Mouse (Mus musculus): ENCODE measurements at regions not wholly inside any gene's neighbourhood (a gene's known extent, or its start where the extent isn't known, plus 50 kb on each side); places are given as distances from the start of the nearest gene placed in this dataset.

DNA sequence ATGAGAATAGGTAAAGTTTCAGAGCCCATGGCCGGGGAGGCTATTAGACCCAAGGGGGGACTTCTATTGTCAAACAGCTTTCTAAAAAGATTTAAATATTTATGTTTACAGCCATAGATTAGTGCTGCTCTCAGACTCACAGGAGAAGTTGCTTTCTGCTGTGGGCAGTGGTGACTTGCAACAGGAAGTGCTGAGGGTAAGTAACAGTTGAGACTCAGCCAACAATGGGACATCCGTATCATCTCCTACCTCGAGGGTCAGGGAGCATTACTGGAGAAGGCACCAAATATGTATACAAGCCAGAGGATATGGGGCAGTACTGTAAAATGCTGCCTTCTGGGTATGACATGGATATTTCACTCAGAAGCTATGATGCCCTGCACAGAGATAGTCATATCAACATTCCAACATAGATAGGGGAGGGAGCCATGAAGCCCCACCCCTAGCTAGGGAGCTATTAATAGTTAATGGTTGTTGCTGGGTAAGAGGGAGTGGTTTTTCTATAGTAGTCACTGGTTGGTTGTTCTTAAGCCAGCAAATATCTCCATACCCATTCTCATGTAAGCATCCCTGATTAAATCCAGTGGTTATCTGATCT lies 92.5 kb upstream of the Hs6st1 start:
- intact Hi-C loops (cut with DNase I), result no loop called here
- DNase-seq, result no peak
- H3K79me2 ChIP-seq (replicated peaks; ENCODE audit: control insufficient read depth, insufficient read depth, low read length), result no peaks in the 10 kb centered on the region
- peaks cover 4% of the 10 kb centered on the region for H3K4me1 ChIP-seq (ENCODE audit: control insufficient read depth, insufficient read depth, low read length)
- no peaks in the 10 kb centered on the region for H3K36me3 ChIP-seq (ENCODE audit: control insufficient read depth, insufficient read depth, low read length)
- H3K4me3 ChIP-seq, result no peak overlapping the region
- no peak overlapping the region for H3K27ac ChIP-seq
- 47% methylated on average over 3 of the region's 3 CpGs for WGBS
- no peaks in the 10 kb centered on the region for H3K27me3 ChIP-seq (ENCODE audit: control insufficient read depth, insufficient read depth, low read length)
- H3K9ac ChIP-seq (ENCODE audit: low read depth, low read length), result no peak overlapping the region
- TF ChIP-seq POLR2A (IDR thresholded peaks at IDR 0.05; ENCODE audit: insufficient read depth, low read depth, low read length), result no peak
- TF ChIP-seq CTCF (IDR thresholded peaks at IDR 0.05), result no peak
- no peak for TF ChIP-seq EP300 (IDR thresholded peaks at IDR 0.05; ENCODE audit: insufficient read depth, low read depth, low read length)

DNA sequence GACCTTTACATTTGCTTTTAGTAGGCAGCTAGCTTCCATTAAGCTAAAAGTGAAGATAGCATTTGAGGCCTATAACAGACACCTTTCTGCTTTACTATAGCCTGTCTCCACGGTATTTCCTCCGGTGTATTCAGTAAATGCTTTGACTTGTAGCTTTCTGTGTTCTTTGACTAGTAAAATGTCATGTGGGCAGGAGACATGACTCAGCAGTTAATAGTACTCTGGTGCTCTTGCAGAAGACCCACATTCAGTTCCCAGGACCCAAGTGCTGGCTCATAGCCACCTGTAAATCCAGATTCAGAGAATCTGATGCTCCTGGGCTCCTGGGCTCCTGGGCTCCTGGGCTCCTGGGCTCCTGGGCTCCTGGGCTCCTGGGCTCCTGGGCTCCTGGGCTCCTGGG lies 91.7 kb upstream of the Hs6st1 start:
- WGBS, result 85% methylated on average over 2 of the region's 2 CpGs
- H3K27ac ChIP-seq, result no peak overlapping the region
- TF ChIP-seq EP300 (IDR thresholded peaks at IDR 0.05; ENCODE audit: insufficient read depth, low read depth, low read length), result no peak
- no peak for TF ChIP-seq CTCF (IDR thresholded peaks at IDR 0.05)
- no peak for TF ChIP-seq POLR2A (IDR thresholded peaks at IDR 0.05; ENCODE audit: insufficient read depth, low read depth, low read length)

DNA sequence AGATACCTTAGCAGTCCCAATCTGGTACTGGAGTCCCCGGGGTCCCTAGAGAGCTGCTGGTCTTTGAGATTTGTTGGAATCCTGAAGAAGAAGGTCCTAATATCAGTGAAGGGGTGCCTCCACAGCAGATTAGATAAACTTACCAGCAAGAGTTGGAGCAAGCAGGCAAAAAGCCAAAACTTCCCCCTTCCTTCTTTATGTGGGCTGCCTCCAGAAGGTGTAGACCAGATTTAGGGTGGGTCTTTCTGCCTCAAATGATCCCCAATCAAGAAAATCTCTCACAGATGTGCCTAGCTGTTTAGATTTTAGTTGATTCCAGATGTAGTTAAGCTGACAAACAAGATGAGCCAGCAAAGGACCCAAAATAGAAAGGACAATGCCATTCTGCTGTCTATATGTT lies 90.1 kb upstream of the Hs6st1 start:
- Histone ChIP-seq H3K9ac (ENCODE audit: low read depth, low read length) (no peak overlapping the region), H3K79me2 (replicated peaks; ENCODE audit: control insufficient read depth, insufficient read depth, low read length) (no peaks in the 10 kb centered on the region), H3K27ac (no peak overlapping the region), H3K4me1 (ENCODE audit: control insufficient read depth, insufficient read depth, low read length) (peaks cover 4% of the 10 kb centered on the region), H3K36me3 (ENCODE audit: control insufficient read depth, insufficient read depth, low read length) (no peaks in the 10 kb centered on the region), H3K27me3 (ENCODE audit: control insufficient read depth, insufficient read depth, low read length) (no peaks in the 10 kb centered on the region), H3K4me3 (no peak overlapping the region)
- no peak for DNase-seq
- intact Hi-C loops (cut with DNase I), result no loop called here
- TF ChIP-seq CTCF (IDR thresholded peaks at IDR 0.05) (no peak), POLR2A (IDR thresholded peaks at IDR 0.05; ENCODE audit: insufficient read depth, low read depth, low read length) (no peak), EP300 (IDR thresholded peaks at IDR 0.05; ENCODE audit: insufficient read depth, low read depth, low read length) (no peak)
- 70% methylated on average over 1 of the region's 1 CpGs for WGBS

More for the DNA sequence above, 91.7 kb upstream of the Hs6st1 start:
- DNase-seq, result no peak
- Histone ChIP-seq H3K79me2 (replicated peaks; ENCODE audit: control insufficient read depth, insufficient read depth, low read length) (no peaks in the 10 kb centered on the region), H3K4me3 (no peak overlapping the region), H3K27me3 (ENCODE audit: control insufficient read depth, insufficient read depth, low read length) (no peaks in the 10 kb centered on the region), H3K9ac (ENCODE audit: low read depth, low read length) (no peak overlapping the region), H3K36me3 (ENCODE audit: control insufficient read depth, insufficient read depth, low read length) (no peaks in the 10 kb centered on the region), H3K4me1 (ENCODE audit: control insufficient read depth, insufficient read depth, low read length) (peaks cover 4% of the 10 kb centered on the region)
- intact Hi-C loops (cut with DNase I), result no loop called here

DNA sequence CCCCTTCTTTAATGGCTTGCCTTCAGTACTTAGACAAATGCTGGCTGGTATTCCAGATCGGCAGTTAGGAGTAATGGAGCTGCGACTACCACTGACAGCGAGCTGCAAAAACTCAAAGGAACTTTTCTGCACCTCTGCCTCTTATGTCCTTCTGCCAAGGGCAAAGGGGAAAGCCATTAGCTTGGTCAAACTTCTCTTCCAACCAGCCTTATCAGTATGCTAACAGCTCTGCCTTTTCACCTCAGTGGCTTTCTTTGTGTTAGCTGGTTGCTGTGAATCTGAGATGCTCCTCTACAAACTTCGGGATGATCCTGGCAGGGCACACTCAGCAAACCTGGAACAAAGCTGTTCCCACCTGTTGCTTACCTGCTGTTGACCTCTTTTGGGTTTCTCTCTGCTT lies 89.4 kb upstream of the Hs6st1 start:
- Histone ChIP-seq H3K27ac (no peak overlapping the region), H3K4me1 (ENCODE audit: control insufficient read depth, insufficient read depth, low read length) (peaks cover 1% of the 10 kb centered on the region; the same call in 1 of the 2 replicates), H3K36me3 (ENCODE audit: control insufficient read depth, insufficient read depth, low read length) (no peaks in the 10 kb centered on the region), H3K27me3 (ENCODE audit: control insufficient read depth, insufficient read depth, low read length) (no peaks in the 10 kb centered on the region), H3K79me2 (replicated peaks; ENCODE audit: control insufficient read depth, insufficient read depth, low read length) (no peaks in the 10 kb centered on the region), H3K4me3 (no peak overlapping the region), H3K9ac (ENCODE audit: low read depth, low read length) (no peak overlapping the region)
- no peak for DNase-seq
- 44% methylated on average over 4 of the region's 4 CpGs for WGBS
- intact Hi-C loops (cut with DNase I), result no loop called here
- TF ChIP-seq CTCF (IDR thresholded peaks at IDR 0.05) (no peak), EP300 (IDR thresholded peaks at IDR 0.05; ENCODE audit: insufficient read depth, low read depth, low read length) (no peak), POLR2A (IDR thresholded peaks at IDR 0.05; ENCODE audit: insufficient read depth, low read depth, low read length) (no peak)

DNA sequence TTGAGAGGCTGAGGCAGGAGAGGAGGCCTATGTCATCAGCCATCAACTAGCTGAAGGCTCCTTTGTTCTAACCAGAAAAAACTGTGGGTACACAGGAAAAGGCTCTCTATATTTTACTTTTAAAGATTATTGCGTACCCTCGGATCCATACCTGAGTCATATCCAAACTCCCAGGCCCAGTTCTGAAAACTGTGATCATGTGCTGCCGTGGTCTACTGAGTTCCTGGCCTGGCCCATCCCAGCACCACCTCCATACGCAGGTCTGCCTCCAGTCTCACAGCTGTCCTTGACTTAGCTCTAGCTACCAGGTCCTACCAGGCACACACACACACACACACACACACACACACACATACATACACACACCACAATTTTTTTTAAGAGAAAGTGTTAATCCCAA lies 87.0 kb upstream of the Hs6st1 start:
- H3K9ac ChIP-seq (ENCODE audit: low read depth, low read length), result no peak overlapping the region
- H3K4me3 ChIP-seq, result no peak overlapping the region
- no peaks in the 10 kb centered on the region for H3K79me2 ChIP-seq (replicated peaks; ENCODE audit: control insufficient read depth, insufficient read depth, low read length)
- intact Hi-C loops (cut with DNase I), result no loop called here
- no peaks in the 10 kb centered on the region for H3K36me3 ChIP-seq (ENCODE audit: control insufficient read depth, insufficient read depth, low read length)
- H3K27me3 ChIP-seq (ENCODE audit: control insufficient read depth, insufficient read depth, low read length), result no peaks in the 10 kb centered on the region
- TF ChIP-seq CTCF (IDR thresholded peaks at IDR 0.05), result no peak
- no peak for TF ChIP-seq POLR2A (IDR thresholded peaks at IDR 0.05; ENCODE audit: insufficient read depth, low read depth, low read length)
- no peak for TF ChIP-seq EP300 (IDR thresholded peaks at IDR 0.05; ENCODE audit: insufficient read depth, low read depth, low read length)
- no peaks in the 10 kb centered on the region for H3K4me1 ChIP-seq (ENCODE audit: control insufficient read depth, insufficient read depth, low read length)
- no peak overlapping the region for H3K27ac ChIP-seq
- no peak for DNase-seq
- WGBS, result 89% methylated on average over 4 of the region's 4 CpGs

DNA sequence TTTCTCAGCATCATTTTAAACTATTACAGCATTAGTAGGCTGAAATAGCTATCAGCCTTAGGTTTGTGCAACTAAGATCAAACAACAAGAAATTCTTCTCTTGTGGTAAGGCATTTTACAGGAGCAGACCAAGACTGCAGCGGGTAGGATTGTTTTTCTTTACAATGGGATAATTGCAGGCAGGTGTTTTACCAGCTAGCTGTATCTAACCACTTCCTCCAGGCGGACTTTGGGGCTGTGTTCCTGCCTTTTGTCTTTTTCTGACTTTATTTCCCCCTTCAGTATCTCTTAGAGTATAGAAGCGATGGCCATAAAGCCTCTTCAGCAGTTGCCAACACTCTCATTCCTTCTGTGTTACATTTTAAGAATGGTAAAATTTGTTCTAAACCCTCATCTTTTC lies 84.8 kb upstream of the Hs6st1 start:
- WGBS, result 77% methylated on average over 3 of the region's 3 CpGs

More for the DNA sequence above, 84.8 kb upstream of the Hs6st1 start:
- Histone ChIP-seq H3K79me2 (replicated peaks; ENCODE audit: control insufficient read depth, insufficient read depth, low read length) (no peaks in the 10 kb centered on the region), H3K9ac (ENCODE audit: low read depth, low read length) (no peak overlapping the region), H3K36me3 (ENCODE audit: control insufficient read depth, insufficient read depth, low read length) (no peaks in the 10 kb centered on the region), H3K27me3 (ENCODE audit: control insufficient read depth, insufficient read depth, low read length) (no peaks in the 10 kb centered on the region), H3K4me1 (ENCODE audit: control insufficient read depth, insufficient read depth, low read length) (no peaks in the 10 kb centered on the region), H3K27ac (no peak overlapping the region), H3K4me3 (no peak overlapping the region)
- no peak for TF ChIP-seq POLR2A (IDR thresholded peaks at IDR 0.05; ENCODE audit: insufficient read depth, low read depth, low read length)
- no peak for TF ChIP-seq CTCF (IDR thresholded peaks at IDR 0.05)
- no peak for TF ChIP-seq EP300 (IDR thresholded peaks at IDR 0.05; ENCODE audit: insufficient read depth, low read depth, low read length)
- intact Hi-C loops (cut with DNase I), result no loop called here
- no peak for DNase-seq

Measured in heart, adult 2 months (tissue).